Mouse (Mus musculus) spleen, adult 2 months (tissue): ENCODE measurements around the gene Chd4. TPM values are rescaled to one million over a fixed set of nuclear protein-coding genes. Genes with fewer than 3 reads are reported as not detected.
A peak's percentile ranks its signal among the peaks of the same experiment; 100 is the strongest.

Source experiments
- DNase-seq, 2 experiments: peaks; one replicate each; pipeline versions ENCODE4 v3.0.0 to v3.0.0-alpha.2; 2012 to 2021; ENCODE audit warnings: low spot score in 2 of 2, low read depth in 1 of 2
- H3K27ac ChIP-seq: fragments of 200-500 bp; 2 replicates; pipeline ENCODE4 v1.5.1; 2012; ENCODE audit warnings: low read length, inconsistent platforms; ENCODE audit not compliant: insufficient read depth
- H3K27me3 ChIP-seq: fragments of 200-500 bp; 2 replicates; pipeline ENCODE4 v1.6.1; 2012; ENCODE audit warnings: mild to moderate bottlenecking, moderate library complexity, low read length, inconsistent platforms; ENCODE audit not compliant: control insufficient read depth, insufficient read depth
- H3K36me3 ChIP-seq: fragments of 200-500 bp; 2 replicates; pipeline ENCODE4 v1.6.1; 2012; ENCODE audit warnings: mild to moderate bottlenecking, low read length, inconsistent platforms; ENCODE audit not compliant: control insufficient read depth, insufficient read depth
- H3K4me1 ChIP-seq: fragments of 200-500 bp; 2 replicates; pipeline ENCODE4 v1.6.1; 2011; ENCODE audit warnings: inconsistent platforms; ENCODE audit not compliant: control insufficient read depth, insufficient read depth, insufficient read length
- H3K4me3 ChIP-seq: fragments of 200-500 bp; 2 replicates; pipeline ENCODE4 v1.5.1; 2011; ENCODE audit warnings: mild to moderate bottlenecking, inconsistent platforms; ENCODE audit not compliant: insufficient read depth, insufficient read length; ENCODE audit errors: extremely low read depth
- CTCF ChIP-seq: fragments of 200-500 bp; IDR thresholded peaks from 2 replicates; pipeline ENCODE4 v1.5.1; 2011; ENCODE audit warnings: mild to moderate bottlenecking, inconsistent platforms; ENCODE audit not compliant: insufficient read depth, insufficient read length, insufficient replicate concordance; ENCODE audit errors: extremely low read depth
- POLR2A ChIP-seq: fragments of 200-500 bp; IDR thresholded peaks from 2 replicates; pipeline ENCODE4 v1.6.1; 2011; ENCODE audit warnings: low read depth, low read length, inconsistent platforms
- WGBS: fragments of 180-500 bp; shearing (Covaris S2); methylation state at CpG from one replicate; pipeline ENCODE4 v1.1.7; 2018; 5-methylcytosine and 5-hydroxymethylcytosine counted together
- polyA plus RNA-seq: library from polyadenylated mRNA; depleted of rRNA; stranded (reverse); fragments of >200 nt; gene quantifications from 2 replicates; pipeline ENCODE4 v1.2.3, GENCODE M21; 2012

The Chd4 gene
- polyA plus RNA-seq, 1 experiment: 87.4 TPM

GRCm38 (mm10) chr6:125067571-125067995 is 28.2 kb upstream of the Chd4 start, which contains the start of gene Lpar5:
TSS of gene Lpar5 (plus strand) at chr6:125067920.
- peak in 1 of 2 experiments; percentile 14 for DNase-seq
- Histone ChIP-seq H3K4me3 (0 out of 2 replicates have a peak within 1 kb of the TSS, but pooled peaks have one; percentile 7), H3K4me1 (peaks cover 2% of the 10 kb centered on the region; the same call in 1 of the 2 replicates), H3K27ac (peak within 1 kb of the TSS; percentile 57), H3K27me3 (no peaks in the 10 kb centered on the region), H3K36me3 (no peaks in the 10 kb centered on the region)
- TF ChIP-seq POLR2A: no peak
- no peak for TF ChIP-seq CTCF
- 72% methylated on average over 8 of the region's 8 CpGs for WGBS

GRCm38 (mm10) chr6:125071170-125071895 is 24.4 kb upstream of the Chd4 start:
- 10% methylated on average over 18 of the region's 18 CpGs for WGBS
- DNase-seq: peak; percentile 58 to 73
- H3K4me1 ChIP-seq: peaks cover 18% of the 10 kb centered on the region; the same call in 1 of the 2 replicates
- H3K27me3 ChIP-seq: no peaks in the 10 kb centered on the region
- H3K27ac ChIP-seq: peak overlapping the region; percentile 84
- peak overlapping the region; percentile 63 for H3K4me3 ChIP-seq
- TF ChIP-seq CTCF (no peak), POLR2A (peak; percentile 18; the same call in 1 of the 2 replicates)
- 0 out of 2 replicates have a peak, but pooled peaks cover 1% of the 10 kb centered on the region for H3K36me3 ChIP-seq

- peak overlapping the region; percentile 84 for H3K27ac ChIP-seq
Observed at GRCm38 (mm10) chr6:125071896-125072279, 23.9 kb upstream of the Chd4 start.

GRCm38 (mm10) chr6:125073825-125074224 is 22.0 kb upstream of the Chd4 start:
- Histone ChIP-seq H3K27ac (peak overlapping the region; percentile 30), H3K27me3 (no peaks in the 10 kb centered on the region), H3K4me1 (peaks cover 18% of the 10 kb centered on the region; the same call in 1 of the 2 replicates), H3K36me3 (peaks cover 2% of the 10 kb centered on the region; the same call in 1 of the 2 replicates), H3K4me3 (0 out of 2 replicates have a peak overlapping the region, but pooled peaks have one; percentile 7)
- TF ChIP-seq POLR2A: no peak
- no peak for TF ChIP-seq CTCF
- WGBS: 14% methylated on average over 8 of the region's 8 CpGs
- peak in 1 of 2 experiments; percentile 7 for DNase-seq

More at GRCm38 (mm10) chr6:125071896-125072279, 23.9 kb upstream of the Chd4 start:
- 0 out of 2 replicates have a peak, but pooled peaks cover 1% of the 10 kb centered on the region for H3K36me3 ChIP-seq
- peaks cover 18% of the 10 kb centered on the region; the same call in 1 of the 2 replicates for H3K4me1 ChIP-seq
- no peaks in the 10 kb centered on the region for H3K27me3 ChIP-seq
- DNase-seq: peak in 1 of 2 experiments; percentile 29
- peak overlapping the region; percentile 63 for H3K4me3 ChIP-seq
- no peak for TF ChIP-seq CTCF
- TF ChIP-seq POLR2A: no peak
- 0% methylated on average over 2 of the region's 2 CpGs for WGBS

- Histone ChIP-seq H3K36me3 (peaks cover 17% of the 10 kb centered on the region), H3K4me1 (no peaks in the 10 kb centered on the region), H3K4me3 (no peak overlapping the region), H3K27me3 (no peaks in the 10 kb centered on the region), H3K27ac (no peak overlapping the region)
- 86% methylated on average over 25 of the region's 25 CpGs for WGBS
- TF ChIP-seq POLR2A (no peak), CTCF (no peak)
- DNase-seq: no peak
Observed at GRCm38 (mm10) chr6:125081394-125081793, 14.4 kb upstream of the Chd4 start.

GRCm38 (mm10) chr6:125081797-125082560 is 13.8 kb upstream of the Chd4 start:
- peak in 1 of 2 experiments; percentile 14 for DNase-seq
- H3K27me3 ChIP-seq: no peaks in the 10 kb centered on the region
- TF ChIP-seq CTCF: peak; percentile 14; the same call in 1 of the 2 replicates
- no peak for TF ChIP-seq POLR2A
- H3K36me3 ChIP-seq: peaks cover 17% of the 10 kb centered on the region
- no peak overlapping the region for H3K4me3 ChIP-seq
- no peak overlapping the region for H3K27ac ChIP-seq
- H3K4me1 ChIP-seq: no peaks in the 10 kb centered on the region
- WGBS: 85% methylated on average over 45 of the region's 45 CpGs
